Mouse (Mus musculus) cortical plate, adult 2 months (tissue): ENCODE results near the gene Lipe.

Experiments used
- CTCF ChIP-seq: fragments of 200-500 bp; IDR thresholded peaks from 2 replicates; pipeline ENCODE4 v1.5.1; 2011; ENCODE audit warnings: mild to moderate bottlenecking, control low read depth, low read length; ENCODE audit not compliant: insufficient read depth; ENCODE audit errors: extremely low read depth
- POLR2A ChIP-seq: fragments of 200-500 bp; IDR thresholded peaks from 2 replicates; pipeline ENCODE4 v1.6.1; 2011; ENCODE audit warnings: mild to moderate bottlenecking, low read length, control low read depth; ENCODE audit not compliant: insufficient read depth; ENCODE audit errors: extremely low read depth

GRCm38 (mm10) chr7:25377100-25377700, 21.3 kb downstream of the Lipe start:
- TF ChIP-seq POLR2A (no peak), CTCF (0 out of 2 replicates have a peak, but pooled peaks have one; percentile 7)
